Comparison of ENCODE assay signal across 8 mouse cellular contexts in the genomic region with DNA sequence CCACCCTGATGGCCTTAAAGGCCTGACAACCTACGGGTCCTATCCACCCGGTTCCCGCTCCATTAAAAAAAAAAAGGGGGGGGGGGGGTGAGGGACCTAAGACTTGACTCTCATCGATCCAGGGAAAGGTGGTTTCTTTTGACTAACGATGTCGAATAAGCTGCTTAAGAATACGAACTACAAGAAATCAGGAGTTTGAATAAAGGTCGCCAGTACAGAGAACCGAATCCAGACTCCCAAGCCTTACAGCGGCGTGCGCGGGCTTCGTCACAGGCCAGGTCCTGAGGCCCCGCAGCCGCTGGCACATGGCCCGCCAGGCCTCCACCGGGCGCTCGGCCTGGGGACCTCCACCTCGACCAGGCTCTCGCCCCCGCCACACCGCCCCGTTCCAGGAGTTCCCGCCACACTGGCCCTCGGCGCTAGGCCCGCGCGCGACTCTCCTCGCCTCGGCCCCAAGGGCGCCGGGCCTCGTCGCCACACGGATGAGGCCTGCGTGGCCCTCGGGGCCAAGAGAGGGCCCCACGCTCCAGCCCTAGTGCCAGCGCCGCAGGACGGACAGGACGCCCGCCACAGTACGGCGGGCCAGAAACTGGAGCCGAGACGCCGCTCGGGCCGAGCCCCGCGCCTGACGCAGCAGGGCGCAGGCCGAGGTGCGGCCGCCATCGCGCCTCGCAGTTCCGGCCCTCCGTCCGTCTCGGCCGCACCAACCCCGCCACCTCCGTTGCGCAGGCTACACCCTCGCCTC. TPM values are rescaled to one million over a fixed set of nuclear protein-coding genes. Genes with fewer than 3 reads are reported as not detected.
A peak's percentile ranks its signal among the peaks of the same experiment; 100 is the strongest.
DNase-seq lines count a peak whose midpoint lies in the region; ATAC-seq and TF ChIP-seq lines count a peak whose summit lies in the region.

No protein-coding gene starts in this region.

- H3K9me3 ChIP-seq in forebrain, postnatal 0 days (ENCODE audit: low read length): no peaks in the 10 kb centered on the region
- no peaks in the 10 kb centered on the region for H3K9me3 ChIP-seq in hindbrain, embryonic 13.5 days
- H3K9me3 ChIP-seq in limb, embryonic 10.5 days (replicated peaks): no peaks in the 10 kb centered on the region
- H3K9me3 ChIP-seq in midbrain, embryonic 10.5 days (replicated peaks): no peaks in the 10 kb centered on the region
- no peaks in the 10 kb centered on the region for H3K9me3 ChIP-seq in stomach, embryonic 15.5 days

- peaks cover 3% of the 10 kb centered on the region for H3K36me3 ChIP-seq in forebrain, postnatal 0 days (ENCODE audit: insufficient read depth)
- peaks cover 3% of the 10 kb centered on the region for H3K36me3 ChIP-seq in hindbrain, embryonic 13.5 days
- H3K36me3 ChIP-seq in limb, embryonic 10.5 days: peaks cover 35% of the 10 kb centered on the region
- H3K36me3 ChIP-seq in midbrain, embryonic 10.5 days: peaks cover 37% of the 10 kb centered on the region
- H3K36me3 ChIP-seq in stomach, embryonic 15.5 days: peaks cover 3% of the 10 kb centered on the region

- no peaks in the 10 kb centered on the region for H3K27me3 ChIP-seq in forebrain, postnatal 0 days (ENCODE audit: insufficient read depth, low read length)
- H3K27me3 ChIP-seq in hindbrain, embryonic 13.5 days: no peaks in the 10 kb centered on the region
- H3K27me3 ChIP-seq in limb, embryonic 10.5 days (ENCODE audit: low read depth, poor library complexity, severe bottlenecking): no peaks in the 10 kb centered on the region
- H3K27me3 ChIP-seq in midbrain, embryonic 10.5 days (ENCODE audit: low read depth, poor library complexity, severe bottlenecking): no peaks in the 10 kb centered on the region
- no peaks in the 10 kb centered on the region for H3K27me3 ChIP-seq in stomach, embryonic 15.5 days (replicated peaks)

- peak overlapping the region; percentile 99 for H3K4me3 ChIP-seq in forebrain, postnatal 0 days (ENCODE audit: low read depth, low read length)
- peak overlapping the region; percentile 99 for H3K4me3 ChIP-seq in hindbrain, embryonic 13.5 days
- peak overlapping the region; percentile 95 for H3K4me3 ChIP-seq in limb, embryonic 10.5 days
- peak overlapping the region; percentile 97 for H3K4me3 ChIP-seq in midbrain, embryonic 10.5 days
- peak overlapping the region; percentile 99 for H3K4me3 ChIP-seq in stomach, embryonic 15.5 days (replicated peaks)

- TF ChIP-seq CTCF in forebrain, postnatal 0 days (IDR thresholded peaks at IDR 0.05; ENCODE audit: low read depth): no peak

- peak overlapping the region; percentile 97 for H3K27ac ChIP-seq in forebrain, postnatal 0 days (ENCODE audit: low read depth, low read length)
- H3K27ac ChIP-seq in hindbrain, embryonic 13.5 days: peak overlapping the region; percentile 95
- H3K27ac ChIP-seq in limb, embryonic 10.5 days: peak overlapping the region; percentile 100
- H3K27ac ChIP-seq in midbrain, embryonic 10.5 days (replicated peaks): peak overlapping the region; percentile 99
- H3K27ac ChIP-seq in stomach, embryonic 15.5 days: peak overlapping the region; percentile 92

- DNase-seq in spleen, adult 12 weeks (ENCODE audit: low spot score): peak; percentile 52
- no peak for DNase-seq in spleen, postnatal 14 days (ENCODE audit: low spot score in 2 of 2)
- DNase-seq in cerebellum, adult 8-10 months: peak; percentile 70
- peak; percentile 66 for DNase-seq in forebrain, postnatal 0 days
- peak; percentile 71 for DNase-seq in limb, embryonic 10.5 days (ENCODE audit: low spot score)
- DNase-seq in midbrain, embryonic 10.5 days (ENCODE audit: low spot score): peak; percentile 64

- H3K4me1 ChIP-seq in forebrain, postnatal 0 days (ENCODE audit: insufficient read depth): peaks cover 12% of the 10 kb centered on the region
- H3K4me1 ChIP-seq in hindbrain, embryonic 13.5 days (replicated peaks): peaks cover 30% of the 10 kb centered on the region
- H3K4me1 ChIP-seq in limb, embryonic 10.5 days: peaks cover 28% of the 10 kb centered on the region
- H3K4me1 ChIP-seq in midbrain, embryonic 10.5 days: peaks cover 31% of the 10 kb centered on the region
- peaks cover 5% of the 10 kb centered on the region for H3K4me1 ChIP-seq in stomach, embryonic 15.5 days

- peak overlapping the region; percentile 70 for H3K4me2 ChIP-seq in forebrain, postnatal 0 days (ENCODE audit: low read depth)
- H3K4me2 ChIP-seq in hindbrain, embryonic 13.5 days: peak overlapping the region; percentile 90
- H3K4me2 ChIP-seq in stomach, embryonic 15.5 days: peak overlapping the region; percentile 63

- H3K9ac ChIP-seq in forebrain, postnatal 0 days: peak overlapping the region; percentile 98
- H3K9ac ChIP-seq in hindbrain, embryonic 13.5 days: peak overlapping the region; percentile 99
- H3K9ac ChIP-seq in stomach, embryonic 15.5 days: peak overlapping the region; percentile 100

- 1% methylated on average over 72 of the region's 73 CpGs for WGBS in forebrain, postnatal 0 days
- under 1% methylated on average over 73 of the region's 73 CpGs for WGBS in hindbrain, embryonic 13.5 days
- WGBS in limb, embryonic 10.5 days: under 1% methylated on average over 73 of the region's 73 CpGs
- WGBS in midbrain, embryonic 10.5 days: 0% methylated on average over 73 of the region's 73 CpGs
- under 1% methylated on average over 73 of the region's 73 CpGs for WGBS in stomach, embryonic 15.5 days

- ATAC-seq in forebrain, postnatal 0 days: peak; percentile 53
- ATAC-seq in hindbrain, embryonic 13.5 days (ENCODE audit: low FRiP score): peak; percentile 79
- peak; percentile 61 for ATAC-seq in stomach, embryonic 15.5 days (ENCODE audit: insufficient read depth, low FRiP score, low read depth)

RNA-seq across cellular contexts. Expression of a gene that starts 0.6 kb away (rescaled TPM):
- total RNA-seq in forebrain, postnatal 0 days (2014; rRNA removed): 244 and 321 TPM in 2 replicates
- polyA plus RNA-seq in forebrain, postnatal 0 days (2015; fragmentation: Nextera tagmentation; extraction: Ambion mirVana): 684 and 687 TPM in 2 replicates
- 599 and 604 TPM in 2 replicates for polyA plus RNA-seq in hindbrain, embryonic 13.5 days (2015; fragmentation: Nextera tagmentation; extraction: Ambion mirVana)
- 1,415 and 1,701 TPM in 2 replicates for polyA plus RNA-seq in limb, embryonic 10.5 days (2016; fragmentation: Nextera tagmentation; extraction: Ambion mirVana)
- 1,252 and 1,396 TPM in 2 replicates for polyA plus RNA-seq in midbrain, embryonic 10.5 days (2016; fragmentation: Nextera tagmentation; extraction: Ambion mirVana)
- polyA plus RNA-seq in stomach, embryonic 15.5 days (2015; fragmentation: Nextera tagmentation; extraction: Ambion mirVana): 975 and 1,053 TPM in 2 replicates

RNA-seq across cellular contexts. Expression of a gene that starts 11.7 kb away (rescaled TPM):
- total RNA-seq in forebrain, postnatal 0 days (2014; rRNA removed): 30.1 and 31.5 TPM in 2 replicates
- polyA plus RNA-seq in forebrain, postnatal 0 days (2015; fragmentation: Nextera tagmentation; extraction: Ambion mirVana): 28.2 and 28.5 TPM in 2 replicates
- polyA plus RNA-seq in hindbrain, embryonic 13.5 days (2015; fragmentation: Nextera tagmentation; extraction: Ambion mirVana): 25.7 and 33.3 TPM in 2 replicates
- 68.8 and 74.0 TPM in 2 replicates for polyA plus RNA-seq in limb, embryonic 10.5 days (2016; fragmentation: Nextera tagmentation; extraction: Ambion mirVana)
- 62.4 and 69.1 TPM in 2 replicates for polyA plus RNA-seq in midbrain, embryonic 10.5 days (2016; fragmentation: Nextera tagmentation; extraction: Ambion mirVana)
- polyA plus RNA-seq in stomach, embryonic 15.5 days (2015; fragmentation: Nextera tagmentation; extraction: Ambion mirVana): 39.0 and 53.4 TPM in 2 replicates

RNA-seq across cellular contexts. Expression of a gene that starts 14.7 kb away (rescaled TPM):
- total RNA-seq in forebrain, postnatal 0 days (2014; rRNA removed): 1.7 and 4.7 TPM in 2 replicates
- 1.0 and 2.0 TPM in 2 replicates for polyA plus RNA-seq in forebrain, postnatal 0 days (2015; fragmentation: Nextera tagmentation; extraction: Ambion mirVana)
- 2.0 and 2.8 TPM in 2 replicates for polyA plus RNA-seq in hindbrain, embryonic 13.5 days (2015; fragmentation: Nextera tagmentation; extraction: Ambion mirVana)
- polyA plus RNA-seq in limb, embryonic 10.5 days (2016; fragmentation: Nextera tagmentation; extraction: Ambion mirVana): 2.7 and 3.6 TPM in 2 replicates
- 2.7 and 4.4 TPM in 2 replicates for polyA plus RNA-seq in midbrain, embryonic 10.5 days (2016; fragmentation: Nextera tagmentation; extraction: Ambion mirVana)
- polyA plus RNA-seq in stomach, embryonic 15.5 days (2015; fragmentation: Nextera tagmentation; extraction: Ambion mirVana): 4.2 and 4.7 TPM in 2 replicates

RNA-seq across cellular contexts. Expression of a gene that starts 37.3 kb away (rescaled TPM):
- total RNA-seq in forebrain, postnatal 0 days (2014; rRNA removed): 171 and 186 TPM in 2 replicates
- polyA plus RNA-seq in forebrain, postnatal 0 days (2015; fragmentation: Nextera tagmentation; extraction: Ambion mirVana): 163 and 180 TPM in 2 replicates
- polyA plus RNA-seq in hindbrain, embryonic 13.5 days (2015; fragmentation: Nextera tagmentation; extraction: Ambion mirVana): 165 and 174 TPM in 2 replicates
- 153 and 174 TPM in 2 replicates for polyA plus RNA-seq in limb, embryonic 10.5 days (2016; fragmentation: Nextera tagmentation; extraction: Ambion mirVana)
- polyA plus RNA-seq in midbrain, embryonic 10.5 days (2016; fragmentation: Nextera tagmentation; extraction: Ambion mirVana): 150 and 157 TPM in 2 replicates
- 157 and 163 TPM in 2 replicates for polyA plus RNA-seq in stomach, embryonic 15.5 days (2015; fragmentation: Nextera tagmentation; extraction: Ambion mirVana)

RNA-seq across cellular contexts. Expression of a gene that starts 38.4 kb away (rescaled TPM):
- total RNA-seq in forebrain, postnatal 0 days (2014; rRNA removed): 14.2 and 24.3 TPM in 2 replicates
- polyA plus RNA-seq in forebrain, postnatal 0 days (2015; fragmentation: Nextera tagmentation; extraction: Ambion mirVana): 7.2 and 9.3 TPM in 2 replicates
- polyA plus RNA-seq in hindbrain, embryonic 13.5 days (2015; fragmentation: Nextera tagmentation; extraction: Ambion mirVana): 9.3 and 9.6 TPM in 2 replicates
- 5.3 and 7.6 TPM in 2 replicates for polyA plus RNA-seq in limb, embryonic 10.5 days (2016; fragmentation: Nextera tagmentation; extraction: Ambion mirVana)
- polyA plus RNA-seq in midbrain, embryonic 10.5 days (2016; fragmentation: Nextera tagmentation; extraction: Ambion mirVana): 5.8 and 8.4 TPM in 2 replicates
- polyA plus RNA-seq in stomach, embryonic 15.5 days (2015; fragmentation: Nextera tagmentation; extraction: Ambion mirVana): 11.9 and 12.4 TPM in 2 replicates

Comparison
In these comparisons a context has a peak if more than half of its experiments do, and no peak if none do; other contexts are left out.
1. DNase-seq: peak in spleen, adult 12 weeks (single experiment), cerebellum, adult 8-10 months (single experiment), forebrain, postnatal 0 days (single experiment), limb, embryonic 10.5 days (single experiment) and midbrain, embryonic 10.5 days (single experiment); none in spleen, postnatal 14 days (0 of 2).
2. Peak in every context shown above with its lines, with median percentiles within 50 percentile points of each other: ATAC-seq, H3K27ac ChIP-seq, H3K4me2 ChIP-seq, H3K4me3 ChIP-seq and H3K9ac ChIP-seq.